Mouse (Mus musculus): ENCODE results near the gene Pnpla5.

DNA sequence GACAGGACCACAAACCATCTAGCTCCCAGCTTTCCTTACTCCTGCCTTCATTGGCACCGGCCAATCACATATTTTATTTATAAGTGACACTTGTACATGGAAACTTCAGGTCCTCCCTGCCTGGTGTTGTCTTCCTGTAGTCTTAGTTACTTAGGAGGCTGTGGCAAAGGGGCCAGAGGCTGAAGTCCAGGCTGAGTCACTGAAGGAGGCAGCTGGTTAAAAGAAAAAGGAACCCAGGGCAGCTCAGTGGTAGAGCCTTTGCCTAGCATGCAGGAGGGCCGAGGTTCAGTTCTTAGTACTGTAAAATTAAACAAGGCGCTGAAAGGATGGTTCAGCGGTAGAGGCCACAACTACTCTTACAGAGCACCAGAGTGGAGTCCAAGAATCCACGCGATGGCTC is 43.8 kb upstream of the Pnpla5 start:
- TF ChIP-seq GATA1 (IDR thresholded peaks at IDR 0.05; ENCODE audit: low read length) (no peak), TAL1 (IDR thresholded peaks at IDR 0.05; ENCODE audit: low read length) (no peak)
